Mouse (Mus musculus) MEL (cell line): ENCODE measurements at regions not wholly inside any gene's neighbourhood (a gene's known extent, or its start where the extent isn't known, plus 50 kb on each side); places are given as distances from the start of the nearest gene placed in this dataset.

Experiments used
- CTCF ChIP-seq, 3 experiments: IDR thresholded peaks in 2 of 3; conservative IDR thresholded peaks in 1 of 3; 2 replicates each; pipeline ENCODE4 v1.5.1; 2011 to 2012; ENCODE audit warnings: low read length in 3 of 3, low read depth in 2 of 3, mild to moderate bottlenecking in 2 of 3, improper control_type of control experiment in 1 of 3, inconsistent platforms in 1 of 3, mixed read lengths in 1 of 3, moderate library complexity in 1 of 3; ENCODE audit not compliant: control insufficient read depth in 1 of 3, insufficient read depth in 1 of 3, poor library complexity in 1 of 3, severe bottlenecking in 1 of 3
- MAFK ChIP-seq: IDR thresholded peaks from 2 replicates; pipeline ENCODE4 v1.6.1; 2011; ENCODE audit warnings: low read depth, mild to moderate bottlenecking, low read length, improper control_type of control experiment, borderline replicate concordance
- MYC ChIP-seq: IDR thresholded peaks from 2 replicates; pipeline ENCODE4 v1.6.1; 2011; ENCODE audit warnings: low read depth, mild to moderate bottlenecking, low read length, improper control_type of control experiment, moderate library complexity
- POLR2A ChIP-seq, 2 experiments: IDR thresholded peaks; 2 replicates each; pipeline ENCODE4 v1.6.1; 2011 to 2012; ENCODE audit warnings: low read length in 2 of 2, mild to moderate bottlenecking in 2 of 2, control low read depth in 1 of 2, improper control_type of control experiment in 1 of 2, low read depth in 1 of 2, moderate library complexity in 1 of 2; ENCODE audit not compliant: control insufficient read depth in 1 of 2, insufficient read depth in 1 of 2, poor library complexity in 1 of 2
- POLR2AphosphoS5 ChIP-seq: IDR thresholded peaks from 2 replicates; pipeline ENCODE4 v1.6.1; 2012; ENCODE audit warnings: low read depth, borderline replicate concordance, mild to moderate bottlenecking, inconsistent platforms, low read length, moderate library complexity, mixed read lengths
- USF1 ChIP-seq: IDR thresholded peaks from 2 replicates; pipeline ENCODE4 v1.6.1; 2014; ENCODE audit warnings: low read depth, mild to moderate bottlenecking, inconsistent platforms, low read length, improper control_type of control experiment, moderate library complexity

DNA sequence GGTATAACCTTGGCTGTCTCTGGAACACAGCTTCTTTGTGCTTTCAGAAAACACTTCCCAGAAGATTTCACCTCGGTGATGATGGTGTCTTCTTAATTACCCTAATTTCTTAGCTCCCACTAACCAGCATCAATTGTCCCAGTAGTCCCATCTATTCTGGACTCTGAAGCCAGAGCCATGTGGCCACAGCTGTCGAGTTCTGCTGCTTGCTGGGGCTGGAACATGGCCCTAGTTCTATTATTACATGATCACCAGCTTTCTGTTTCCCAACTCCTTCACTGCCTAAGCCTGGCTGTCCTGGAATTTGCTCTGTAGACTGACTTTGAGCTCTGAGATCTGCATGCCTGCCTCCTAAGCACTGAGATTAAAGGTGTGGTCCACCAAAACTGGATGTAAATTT, 145.6 kb upstream of the Samsn1 start:
- no peak for TF ChIP-seq POLR2AphosphoS5
- no peak for TF ChIP-seq MAFK
- TF ChIP-seq CTCF (IDR thresholded peaks at IDR 0.05 in 2 of 3, conservative IDR thresholded peaks at IDR 0.05 in 1 of 3; ENCODE audit: control insufficient read depth in 1 of 3, insufficient read depth in 1 of 3, low read depth in 2 of 3, low read length in 3 of 3, poor library complexity in 1 of 3, severe bottlenecking in 1 of 3), result no peak
- no peak for TF ChIP-seq POLR2A (IDR thresholded peaks at IDR 0.05; ENCODE audit: control insufficient read depth in 1 of 2, insufficient read depth in 1 of 2, low read depth in 1 of 2, low read length in 2 of 2, poor library complexity in 1 of 2)
- no peak for TF ChIP-seq MYC
- TF ChIP-seq USF1, result no peak
